Mouse (Mus musculus): Measurements from ENCODE around the gene Atp6v1e1. TPM values are rescaled to one million over a fixed set of nuclear protein-coding genes. Genes with fewer than 3 reads are reported as not detected.
"Not testable (repeated sequence)": the region's sequence is repeated elsewhere in the genome, so short reads cannot be mapped to it uniquely, and the experiment has no call there.

Atp6v1e1 gene
- total RNA-seq, 4 experiments from 2014 or later: 533 to 587 (median 557) TPM

DNA sequence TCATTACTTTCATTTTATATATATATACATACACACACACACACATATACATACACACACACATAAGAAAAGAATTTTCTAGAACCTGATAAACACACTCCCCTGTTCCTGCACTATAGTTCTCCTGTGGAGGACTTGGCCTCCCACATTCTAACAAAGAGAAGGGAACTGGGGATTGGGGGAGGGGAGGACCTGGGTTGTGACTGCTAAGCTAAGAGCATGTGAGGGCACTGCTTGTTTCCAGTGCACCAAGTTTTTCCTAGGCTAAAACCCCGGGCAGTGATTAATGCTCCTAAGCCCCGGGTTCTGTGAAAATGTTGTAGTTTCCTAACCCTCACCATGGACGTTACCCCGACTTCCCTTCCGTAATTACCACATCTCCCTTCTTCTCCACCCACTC lies 2.4 kb downstream of the Atp6v1e1 start:
- no peak for DNase-seq (ENCODE audit: low spot score in 2 of 2)

- DNase-seq (ENCODE audit: low spot score in 2 of 2): no peak
Observed at GRCm38 (mm10) chr6:120819294-120819693, 3.3 kb downstream of the Atp6v1e1 start.

- DNase-seq (ENCODE audit: low spot score in 2 of 2): not testable (repeated sequence)
Observed at GRCm38 (mm10) chr6:120811999-120812398, 10.6 kb downstream of the Atp6v1e1 start.

GRCm38 (mm10) chr6:120807738-120808081 lies 14.9 kb downstream of the Atp6v1e1 start:
- DNase-seq (ENCODE audit: low spot score in 2 of 2): no peak

- DNase-seq (ENCODE audit: low spot score in 2 of 2): no peak
Observed at GRCm38 (mm10) chr6:120806999-120807737, 15.4 kb downstream of the Atp6v1e1 start.

DNA sequence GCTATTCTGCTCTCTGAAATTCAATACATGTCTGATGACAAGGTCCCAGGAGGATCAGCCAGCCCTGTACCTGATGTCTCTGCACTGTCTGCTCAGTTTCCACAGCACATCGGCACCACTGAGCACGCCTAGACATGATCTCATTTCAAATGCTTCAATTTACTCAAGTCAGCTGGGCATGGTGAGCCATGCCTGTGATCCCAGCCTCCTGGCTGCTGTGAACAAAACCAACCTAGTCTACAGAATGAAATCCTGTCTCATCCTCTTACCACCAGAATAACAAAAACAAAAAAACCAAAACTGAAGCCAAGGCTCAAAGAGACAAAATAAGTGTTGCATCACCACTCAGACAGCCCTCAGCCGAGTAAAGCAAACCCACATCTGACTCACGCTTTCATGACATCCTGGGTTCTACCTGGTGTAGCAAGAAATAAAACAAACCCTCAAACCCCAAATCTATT lies 23.0 kb downstream of the Atp6v1e1 start:
- DNase-seq (ENCODE audit: low spot score in 2 of 2): peak in 1 of 2 experiments; percentile 36

DNA sequence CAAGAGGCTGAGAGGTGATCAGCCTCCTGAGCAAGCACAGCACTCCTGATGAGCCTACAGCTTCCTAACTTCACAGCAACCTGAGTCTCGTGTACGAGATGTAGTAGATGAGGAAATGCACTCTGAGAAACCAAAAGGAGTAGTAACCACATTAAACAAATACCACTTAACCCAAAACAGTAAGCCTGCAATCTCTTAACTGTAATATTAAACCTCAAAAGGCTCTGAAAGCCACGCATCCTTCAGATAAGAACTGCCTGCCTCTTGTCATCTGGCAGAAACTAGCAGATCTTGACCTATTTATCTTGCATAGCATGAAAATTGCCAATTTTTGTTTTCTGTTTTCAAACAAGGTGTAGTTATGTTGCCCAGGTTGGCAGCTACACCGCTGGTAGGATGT lies 23.7 kb downstream of the Atp6v1e1 start:
- DNase-seq (ENCODE audit: low spot score in 2 of 2): no peak

GRCm38 (mm10) chr6:120798019-120798418 lies 24.6 kb downstream of the Atp6v1e1 start:
- peak in 1 of 2 experiments; percentile 74 for DNase-seq (ENCODE audit: low spot score in 2 of 2)

GRCm38 (mm10) chr6:120796111-120796510 lies 26.5 kb downstream of the Atp6v1e1 start:
- peak in 1 of 2 experiments; percentile 70 for DNase-seq (ENCODE audit: low spot score in 2 of 2)

GRCm38 (mm10) chr6:120795422-120796086 lies 27.0 kb downstream of the Atp6v1e1 start:
- no peak for DNase-seq (ENCODE audit: low spot score in 2 of 2)

DNA sequence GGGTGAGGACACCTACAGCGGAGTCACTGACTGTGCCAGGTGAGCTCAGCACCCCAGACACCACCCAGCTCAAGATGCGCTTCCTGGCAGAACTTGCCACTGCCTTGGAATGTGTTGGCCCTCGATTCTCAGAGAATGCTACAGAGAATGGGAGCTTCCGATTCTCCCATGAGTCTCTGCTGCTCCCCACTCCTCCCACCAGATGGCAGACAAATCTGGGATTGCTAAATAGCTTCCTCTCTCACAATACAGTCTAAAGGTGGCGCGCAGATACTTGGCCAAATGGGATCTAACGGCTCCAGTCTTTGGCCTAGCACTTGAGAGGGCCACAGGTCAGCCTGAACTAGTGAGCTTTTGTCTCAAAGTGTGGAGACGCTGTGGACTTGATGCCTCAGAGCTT lies 29.6 kb downstream of the Atp6v1e1 start:
- peak in 1 of 2 experiments; percentile 41 for DNase-seq (ENCODE audit: low spot score in 2 of 2)

- DNase-seq (ENCODE audit: low spot score in 2 of 2): no peak
Observed at GRCm38 (mm10) chr6:120790717-120791116, 31.9 kb downstream of the Atp6v1e1 start.

GRCm38 (mm10) chr6:120790153-120790552 lies 32.4 kb downstream of the Atp6v1e1 start:
- DNase-seq (ENCODE audit: low spot score in 2 of 2): no peak

DNA sequence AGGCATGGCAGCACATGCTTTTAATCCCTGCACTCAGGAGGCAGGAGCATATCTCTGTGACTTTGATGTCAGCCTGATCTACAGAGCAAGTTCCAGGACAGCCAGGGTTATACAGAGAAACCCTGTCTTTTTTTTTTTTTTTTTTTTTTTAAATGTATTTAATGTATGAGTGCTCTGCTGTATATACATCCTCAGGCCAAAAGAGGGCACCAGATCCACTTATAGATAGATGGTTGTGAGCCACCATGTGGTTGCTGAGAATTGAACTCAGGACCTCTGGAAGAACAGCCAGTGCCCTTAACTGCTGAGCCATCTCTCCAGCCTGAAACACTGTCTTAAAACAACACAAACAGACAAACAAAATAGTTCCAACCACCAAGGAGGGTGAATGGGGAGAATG lies 33.7 kb downstream of the Atp6v1e1 start:
- no peak for DNase-seq (ENCODE audit: low spot score in 2 of 2)

DNA sequence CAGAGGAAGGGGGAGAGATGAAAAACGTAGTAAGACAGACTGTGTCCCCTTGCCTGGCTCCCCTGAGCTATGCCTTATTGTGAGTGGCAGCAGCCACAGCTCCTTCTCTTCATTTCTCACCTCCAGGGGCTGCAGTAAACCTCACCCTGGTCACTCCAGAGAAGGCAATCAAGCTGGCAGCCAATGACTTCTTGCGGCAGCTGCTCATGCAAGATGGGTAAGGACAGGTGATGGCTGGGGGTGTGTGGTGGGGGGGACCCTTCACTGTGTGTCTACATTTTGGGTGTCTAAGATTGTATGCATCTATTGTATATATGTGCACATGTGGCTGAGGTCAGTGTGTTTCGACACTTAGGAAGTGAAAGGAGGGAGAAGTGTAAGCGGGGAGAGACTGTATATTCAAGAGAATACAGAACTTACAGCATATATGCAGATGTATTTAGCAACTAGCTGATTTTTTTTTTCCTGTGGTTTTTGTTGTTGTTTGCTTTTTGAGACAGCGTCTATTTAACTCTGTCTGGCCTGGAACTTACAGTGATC lies 34.5 kb downstream of the Atp6v1e1 start:
- DNase-seq (ENCODE audit: low spot score in 2 of 2): no peak

DNA sequence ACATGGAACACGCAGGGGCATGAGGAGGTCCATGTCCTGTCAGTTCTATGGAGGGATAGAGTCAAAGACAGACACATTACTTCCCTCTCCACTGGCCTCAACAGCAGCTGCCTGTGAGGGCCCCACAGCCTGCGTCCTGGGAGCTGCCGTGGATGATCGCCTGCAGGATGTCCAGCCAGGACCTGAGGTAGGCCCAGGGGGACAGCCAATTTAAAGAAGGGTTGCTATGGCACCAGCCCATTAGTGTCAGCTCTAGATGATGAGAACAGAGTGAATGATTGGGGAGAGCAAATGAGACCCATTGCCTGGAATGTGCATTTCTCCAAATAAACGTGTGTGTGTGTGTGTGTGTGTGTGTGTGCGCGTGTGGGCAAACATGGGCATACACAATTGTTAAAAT lies 38.2 kb downstream of the Atp6v1e1 start:
- no peak for DNase-seq (ENCODE audit: low spot score in 2 of 2)

DNA sequence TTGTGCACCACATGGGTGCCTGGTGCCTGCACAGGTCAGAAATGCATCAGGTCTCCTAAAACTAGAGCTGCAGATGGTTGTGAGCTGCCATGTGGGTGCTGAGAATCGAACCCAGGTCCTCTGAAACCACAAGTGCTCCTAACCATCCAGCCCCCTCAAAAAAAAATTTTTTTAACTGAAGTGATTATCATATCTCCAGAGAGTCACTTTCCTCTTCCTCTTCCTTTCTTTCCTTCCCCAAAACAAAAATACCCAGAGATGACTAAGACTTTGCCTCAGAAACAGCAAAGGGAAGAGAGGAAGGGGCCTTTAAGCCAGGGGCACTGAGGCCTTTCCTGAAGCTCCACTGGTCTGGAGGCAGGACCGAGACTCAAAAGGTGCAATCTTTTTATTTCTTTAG lies 39.6 kb downstream of the Atp6v1e1 start:
- no peak for DNase-seq (ENCODE audit: low spot score in 2 of 2)

DNA sequence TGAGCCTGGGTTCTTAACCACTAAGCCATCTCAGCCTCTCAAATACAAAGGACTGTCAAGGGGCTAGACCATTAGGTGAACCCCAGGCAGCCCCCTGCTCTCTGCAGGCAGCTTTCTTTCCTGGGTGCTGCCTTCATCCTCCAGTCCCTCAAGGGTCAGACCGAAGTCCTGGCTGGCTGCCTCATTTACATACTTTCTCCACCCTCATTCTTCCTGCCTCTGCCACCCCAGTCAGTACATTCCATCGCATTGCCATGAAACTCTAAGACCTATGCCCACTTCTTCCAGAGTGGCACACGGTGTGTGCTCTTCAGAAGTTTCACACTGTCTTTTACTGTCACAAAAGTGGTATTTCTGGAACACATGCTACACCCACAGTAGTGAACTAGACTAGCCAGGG lies 44.4 kb downstream of the Atp6v1e1 start:
- DNase-seq (ENCODE audit: low spot score in 2 of 2): no peak

GRCm38 (mm10) chr6:120777533-120777932 lies 45.1 kb downstream of the Atp6v1e1 start:
- DNase-seq (ENCODE audit: low spot score in 2 of 2): no peak

- no peak for DNase-seq (ENCODE audit: low spot score in 2 of 2)
Observed at GRCm38 (mm10) chr6:120776286-120776685, 46.3 kb downstream of the Atp6v1e1 start.

DNA sequence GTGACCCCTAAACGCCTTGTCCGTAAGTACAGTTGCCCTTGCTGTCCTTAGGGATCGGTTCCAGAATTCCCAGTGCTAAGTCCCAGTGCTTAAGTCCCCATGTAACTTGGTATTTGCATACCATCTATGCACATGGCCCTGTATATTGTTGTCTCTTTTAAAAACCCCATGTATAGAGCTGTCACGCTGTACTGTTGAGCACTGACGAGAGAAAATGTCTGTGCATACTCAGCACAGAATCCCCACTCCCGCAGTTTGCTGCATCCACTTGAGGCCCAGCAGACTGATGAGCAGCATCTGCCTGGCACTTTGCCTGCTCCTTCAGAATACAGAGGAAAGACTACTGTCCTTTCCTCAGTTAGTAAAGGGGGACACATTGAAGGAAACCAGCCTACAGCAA lies 48.8 kb downstream of the Atp6v1e1 start:
- no peak for DNase-seq (ENCODE audit: low spot score in 2 of 2)

DNA sequence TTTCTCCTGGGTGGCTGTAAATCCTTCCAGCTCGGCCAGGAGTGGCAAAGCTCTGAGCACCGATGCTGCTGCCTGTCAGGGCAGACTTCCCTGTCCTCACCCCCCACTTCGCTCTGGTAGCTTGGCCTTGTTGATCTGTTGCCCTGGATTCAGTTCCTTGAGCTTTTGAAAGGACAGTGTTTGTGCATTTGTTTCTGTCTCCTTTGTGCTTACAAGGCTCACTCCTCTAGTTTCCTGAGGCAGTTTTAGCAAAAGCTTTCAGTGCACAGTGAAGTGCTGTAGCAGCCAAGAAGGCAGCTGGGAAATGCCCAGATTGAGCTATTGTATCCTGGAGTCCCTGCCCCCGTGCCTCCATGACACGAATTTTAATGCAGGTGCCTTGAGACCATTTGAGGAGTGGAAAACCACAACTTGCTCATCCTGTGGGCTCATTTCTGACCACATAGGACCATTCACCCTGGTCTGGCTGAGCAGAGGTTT lies 49.4 kb downstream of the Atp6v1e1 start, which contains the start of gene Slc25a18:
TSS of gene Slc25a18 (plus strand) at position 430 of the 480 bp plus-strand sequence.
- DNase-seq (ENCODE audit: low spot score in 2 of 2): peak in 1 of 2 experiments; percentile 52

Measured in left cerebral cortex, adult 8-10 months (tissue).